Mouse (Mus musculus): ENCODE results near the gene Smim5.

GRCm38 (mm10) chr11:115878071-115878470 lies 21.7 kb upstream of the Smim5 start:
- no peak for TF ChIP-seq CTCF (IDR thresholded peaks at IDR 0.05; ENCODE audit: borderline replicate concordance, insufficient read depth, low read depth, low read length)
- no peak for TF ChIP-seq POLR2A (IDR thresholded peaks at IDR 0.05; ENCODE audit: borderline replicate concordance, insufficient read depth, low read length)

Measured in cerebellum, adult 2 months (tissue).